Mouse (Mus musculus) MEL (cell line): Measurements from ENCODE around the gene Rsph1.

Experiments used
- CTCF ChIP-seq, 3 experiments: IDR thresholded peaks in 2 of 3; conservative IDR thresholded peaks in 1 of 3; 2 replicates each; pipeline ENCODE4 v1.5.1; 2011 to 2012; ENCODE audit warnings: low read length in 3 of 3, low read depth in 2 of 3, mild to moderate bottlenecking in 2 of 3, improper control_type of control experiment in 1 of 3, inconsistent platforms in 1 of 3, mixed read lengths in 1 of 3, moderate library complexity in 1 of 3; ENCODE audit not compliant: control insufficient read depth in 1 of 3, insufficient read depth in 1 of 3, poor library complexity in 1 of 3, severe bottlenecking in 1 of 3
- E2F4 ChIP-seq: IDR thresholded peaks from 2 replicates; pipeline ENCODE4 v1.6.1; 2011; ENCODE audit warnings: low read depth, low read length, improper control_type of control experiment, borderline replicate concordance
- KAT2A ChIP-seq: conservative IDR thresholded peaks from 2 replicates; pipeline ENCODE4 v1.6.1; 2012; ENCODE audit warnings: low read depth, low read length, improper control_type of control experiment, inconsistent platforms
- POLR2A ChIP-seq, 2 experiments: IDR thresholded peaks; 2 replicates each; pipeline ENCODE4 v1.6.1; 2011 to 2012; ENCODE audit warnings: low read length in 2 of 2, mild to moderate bottlenecking in 2 of 2, control low read depth in 1 of 2, improper control_type of control experiment in 1 of 2, low read depth in 1 of 2, moderate library complexity in 1 of 2; ENCODE audit not compliant: control insufficient read depth in 1 of 2, insufficient read depth in 1 of 2, poor library complexity in 1 of 2
- SIN3A ChIP-seq: IDR thresholded peaks from 2 replicates; pipeline ENCODE4 v1.6.1; 2012; ENCODE audit warnings: low read length, improper control_type of control experiment, inconsistent platforms
- TCF12 ChIP-seq: IDR thresholded peaks from 2 replicates; pipeline ENCODE4 v1.6.1; 2014; ENCODE audit warnings: low read depth, mild to moderate bottlenecking, inconsistent platforms, low read length, improper control_type of control experiment, moderate library complexity
- ZMIZ1 ChIP-seq: IDR thresholded peaks from 2 replicates; pipeline ENCODE4 v1.6.1; 2012; ENCODE audit warnings: low read depth, mild to moderate bottlenecking, inconsistent platforms, low read length, improper control_type of control experiment, moderate library complexity

- no peak for TF ChIP-seq KAT2A
- TF ChIP-seq TCF12 = no peak
- TF ChIP-seq E2F4 = no peak
- TF ChIP-seq SIN3A = no peak
- TF ChIP-seq CTCF (IDR thresholded peaks at IDR 0.05 in 2 of 3, conservative IDR thresholded peaks at IDR 0.05 in 1 of 3; ENCODE audit: control insufficient read depth in 1 of 3, insufficient read depth in 1 of 3, low read depth in 2 of 3, low read length in 3 of 3, poor library complexity in 1 of 3, severe bottlenecking in 1 of 3) = no peak
- TF ChIP-seq POLR2A (IDR thresholded peaks at IDR 0.05; ENCODE audit: control insufficient read depth in 1 of 2, insufficient read depth in 1 of 2, low read depth in 1 of 2, low read length in 2 of 2, poor library complexity in 1 of 2) = no peak
- no peak for TF ChIP-seq ZMIZ1
Measured at GRCm38 (mm10) chr17:31315993-31316392, 38.8 kb upstream of the Rsph1 start.
